Mouse (Mus musculus): ENCODE data around the gene Gmnn.
"Not testable (repeated sequence)": the region's sequence is repeated elsewhere in the genome, so short reads cannot be mapped to it uniquely, and the experiment has no call there.

DNA sequence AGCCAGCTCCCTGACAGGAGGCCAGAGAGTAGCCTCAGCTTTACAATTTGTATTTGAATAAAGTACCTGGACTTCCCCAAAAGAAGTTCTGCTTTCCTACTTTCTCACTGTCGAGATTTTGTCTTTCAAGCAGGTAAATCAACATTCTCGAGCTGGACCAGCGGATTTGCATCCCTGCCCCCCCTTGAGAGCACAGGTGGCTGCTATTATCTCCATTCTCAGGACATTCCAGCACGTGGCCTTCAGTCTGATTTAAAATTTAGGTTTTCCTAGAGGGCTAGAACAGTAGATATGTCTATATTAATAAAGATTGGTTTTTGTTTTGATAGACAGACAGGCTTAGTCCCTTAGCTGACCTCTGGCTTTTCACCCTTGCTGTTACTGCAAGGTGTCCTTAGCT, 6.1 kb upstream of the Gmnn start:
- not testable (repeated sequence) for TF ChIP-seq CTCF (IDR thresholded peaks at IDR 0.05; ENCODE audit: extremely low read depth, insufficient read length, insufficient replicate concordance, low read depth, low read length); POLR2A (IDR thresholded peaks at IDR 0.05; ENCODE audit: low read depth, low read length)
